Mouse (Mus musculus) ES-Bruce4 (cell line): ENCODE results near the gene Miox. TPM values are rescaled to one million over a fixed set of nuclear protein-coding genes. Genes with fewer than 3 reads are reported as not detected.
A peak's percentile ranks its signal among the peaks of the same experiment; 100 is the strongest.

ENCODE experiments used
- H3K27ac ChIP-seq: 2 replicates; pipeline ENCODE4 v1.5.1; 2012; ENCODE audit warnings: low read length, inconsistent platforms; ENCODE audit not compliant: insufficient read depth
- H3K27me3 ChIP-seq: 2 replicates; pipeline ENCODE4 v1.6.1; 2012; ENCODE audit warnings: mild to moderate bottlenecking, low read length, inconsistent platforms; ENCODE audit not compliant: control insufficient read depth, poor library complexity, insufficient read depth, severe bottlenecking
- H3K36me3 ChIP-seq: 2 replicates; pipeline ENCODE4 v1.6.1; 2012; ENCODE audit warnings: inconsistent platforms, mild to moderate bottlenecking, low read length, moderate library complexity; ENCODE audit not compliant: control insufficient read depth, poor library complexity, insufficient read depth, severe bottlenecking
- H3K4me1 ChIP-seq: one replicate; pipeline ENCODE4 v1.8.1; 2011; ENCODE audit warnings: low read length; ENCODE audit not compliant: control insufficient read depth, insufficient read depth
- H3K4me3 ChIP-seq: 2 replicates; pipeline ENCODE4 v1.5.1; 2011; ENCODE audit warnings: low read depth, mild to moderate bottlenecking, low read length
- H3K9ac ChIP-seq: 2 replicates; pipeline ENCODE4 v1.6.1; 2012; ENCODE audit warnings: low read depth, mild to moderate bottlenecking, inconsistent platforms; ENCODE audit not compliant: poor library complexity, severe bottlenecking
- H3K9me3 ChIP-seq: replicated peaks from 2 replicates; pipeline ENCODE4 v1.6.1; 2012; ENCODE audit warnings: mild to moderate bottlenecking, low read length, inconsistent platforms; ENCODE audit not compliant: control insufficient read depth, poor library complexity, insufficient read depth, severe bottlenecking
- CTCF ChIP-seq: IDR thresholded peaks from one replicate; pipeline ENCODE4 v1.8.1; 2011; ENCODE audit warnings: low read depth, low read length
- EP300 ChIP-seq: IDR thresholded peaks from 2 replicates; pipeline ENCODE4 v1.6.1; 2011; ENCODE audit warnings: low read depth, low read length; ENCODE audit not compliant: insufficient read depth
- POLR2A ChIP-seq: IDR thresholded peaks from one replicate; pipeline ENCODE4 v1.8.1; 2011; ENCODE audit warnings: low read length; ENCODE audit not compliant: insufficient read depth
- polyA plus RNA-seq: library from polyadenylated mRNA; stranded (reverse); fragments of >200 nt; gene quantifications from 2 replicates; pipeline ENCODE4 v1.2.4, GENCODE M21; 2011; ENCODE audit warnings: low read depth; ENCODE audit not compliant: missing spikeins, insufficient read depth, insufficient read length

Miox gene
- polyA plus RNA-seq, 1 experiment = not detected

DNA sequence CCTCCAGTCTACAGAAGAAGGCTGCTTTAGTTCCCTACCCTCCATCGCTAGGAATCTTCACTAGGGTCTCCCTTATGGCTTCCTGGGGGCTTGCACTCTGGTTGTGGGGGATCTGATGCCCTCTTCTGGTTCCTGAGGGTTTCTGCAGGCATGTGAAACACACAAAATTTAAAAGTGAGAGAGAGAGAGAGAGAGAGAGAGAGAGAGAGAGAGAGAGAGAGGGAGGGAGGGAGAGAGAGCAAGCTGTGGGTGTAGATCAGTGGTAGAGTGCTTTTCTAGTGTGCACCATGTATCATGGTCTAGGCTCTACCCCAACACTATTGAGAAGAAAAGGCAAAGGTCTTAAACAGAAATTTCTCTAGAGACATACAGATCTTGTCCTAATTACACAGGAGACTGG is 7.5 kb downstream of the Miox start:
- Histone ChIP-seq H3K36me3 (no peaks in the 10 kb centered on the region), H3K9ac (no peak overlapping the region), H3K4me1 (no peaks in the 10 kb centered on the region), H3K27ac (no peak overlapping the region), H3K9me3 (no peaks in the 10 kb centered on the region), H3K4me3 (no peak overlapping the region), H3K27me3 (no peaks in the 10 kb centered on the region)
- TF ChIP-seq POLR2A = no peak
- no peak for TF ChIP-seq EP300
- peak; percentile 37 for TF ChIP-seq CTCF

GRCm38 (mm10) chr15:89343325-89343724 is 9.1 kb downstream of the Miox start:
- Histone ChIP-seq H3K4me1 (no peaks in the 10 kb centered on the region), H3K4me3 (no peak overlapping the region), H3K36me3 (no peaks in the 10 kb centered on the region), H3K9me3 (no peaks in the 10 kb centered on the region), H3K27me3 (no peaks in the 10 kb centered on the region), H3K9ac (no peak overlapping the region), H3K27ac (no peak overlapping the region)
- no peak for TF ChIP-seq EP300
- peak; percentile 7 for TF ChIP-seq CTCF

- Histone ChIP-seq H3K9me3 (no peaks in the 10 kb centered on the region), H3K4me1 (peaks cover 2% of the 10 kb centered on the region), H3K9ac (no peak overlapping the region), H3K36me3 (no peaks in the 10 kb centered on the region), H3K27me3 (no peaks in the 10 kb centered on the region), H3K4me3 (no peak overlapping the region), H3K27ac (no peak overlapping the region)
- no peak for TF ChIP-seq EP300
- TF ChIP-seq POLR2A = no peak
- no peak for TF ChIP-seq CTCF
Measured at GRCm38 (mm10) chr15:89350447-89350846, 16.2 kb downstream of the Miox start.

DNA sequence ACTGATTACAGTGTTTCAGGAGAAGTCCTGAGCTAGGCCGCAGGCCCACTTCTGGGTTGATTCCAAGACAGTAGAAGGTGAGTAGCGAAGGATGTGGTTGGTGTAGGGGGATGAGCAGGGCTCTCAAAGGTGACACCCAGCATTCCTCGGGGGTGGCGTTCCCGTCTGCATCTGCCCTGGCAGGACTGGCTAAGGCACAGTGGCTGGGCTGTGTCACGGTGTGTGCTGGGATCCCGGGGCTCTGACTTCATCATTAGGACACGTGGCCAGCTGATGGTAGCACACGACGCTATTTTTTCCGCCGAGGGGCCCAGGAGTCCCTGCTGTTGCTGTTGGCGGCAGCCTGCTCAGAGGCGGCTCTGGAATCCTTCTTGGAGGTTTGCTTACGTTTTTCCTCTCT is 17.1 kb downstream of the Miox start:
- peak overlapping the region; percentile 64 for H3K9ac ChIP-seq
- TF ChIP-seq POLR2A (no peak), CTCF (no peak), EP300 (no peak)
- no peaks in the 10 kb centered on the region for H3K36me3 ChIP-seq
- peaks cover 2% of the 10 kb centered on the region for H3K4me1 ChIP-seq
- no peaks in the 10 kb centered on the region for H3K9me3 ChIP-seq
- H3K4me3 ChIP-seq = peak overlapping the region; percentile 26; the same call in 1 of the 2 replicates
- no peaks in the 10 kb centered on the region for H3K27me3 ChIP-seq
- no peak overlapping the region for H3K27ac ChIP-seq

DNA sequence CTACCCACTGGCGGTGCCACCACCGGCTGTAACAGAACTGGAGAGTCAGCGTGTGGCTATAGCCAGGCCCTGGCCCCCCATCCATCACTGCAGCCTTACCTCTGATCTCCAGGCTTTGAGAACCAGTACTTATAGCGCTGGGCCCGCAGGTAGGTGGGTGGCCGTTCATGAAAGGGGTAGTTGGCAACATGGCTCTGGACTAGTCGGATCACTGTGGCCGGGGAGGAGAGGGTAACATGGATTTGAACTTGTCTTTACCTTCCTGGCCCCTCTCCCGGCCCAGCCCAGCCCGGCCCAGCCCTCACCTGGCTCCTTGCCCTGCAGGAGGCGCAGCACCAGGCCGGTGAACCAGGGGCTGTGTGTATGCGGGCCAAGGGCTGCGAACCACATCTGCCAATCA is 17.9 kb downstream of the Miox start:
- H3K9me3 ChIP-seq = no peaks in the 10 kb centered on the region
- H3K27me3 ChIP-seq = no peaks in the 10 kb centered on the region
- H3K4me3 ChIP-seq = peak overlapping the region; percentile 24; the same call in 1 of the 2 replicates
- H3K36me3 ChIP-seq = no peaks in the 10 kb centered on the region
- no peak overlapping the region for H3K27ac ChIP-seq
- H3K4me1 ChIP-seq = peaks cover 2% of the 10 kb centered on the region
- TF ChIP-seq CTCF (no peak), POLR2A (no peak), EP300 (no peak)
- H3K9ac ChIP-seq = peak overlapping the region; percentile 64

DNA sequence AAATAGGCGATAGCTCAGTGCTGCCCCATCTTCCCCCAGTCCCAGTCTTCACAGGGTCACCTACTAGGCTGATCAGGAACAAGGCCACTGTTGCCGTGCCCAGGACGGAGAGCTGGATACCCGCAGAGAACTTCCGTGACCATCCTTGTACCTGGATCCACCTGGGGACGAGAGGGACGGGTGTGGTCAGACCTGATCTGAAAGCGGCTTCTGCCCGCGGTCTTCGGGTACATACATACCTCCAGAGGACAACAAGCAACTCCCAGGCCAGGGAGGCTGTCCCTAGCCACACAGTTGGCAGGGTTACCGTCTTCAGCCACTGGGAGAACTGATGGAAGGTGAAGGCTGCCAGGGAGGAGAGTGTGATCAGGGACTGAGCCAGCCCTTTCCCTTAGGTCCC is 18.6 kb downstream of the Miox start:
- Histone ChIP-seq H3K4me1 (peaks cover 2% of the 10 kb centered on the region), H3K4me3 (no peak overlapping the region), H3K36me3 (no peaks in the 10 kb centered on the region), H3K27me3 (no peaks in the 10 kb centered on the region), H3K27ac (no peak overlapping the region), H3K9ac (no peak overlapping the region), H3K9me3 (no peaks in the 10 kb centered on the region)
- no peak for TF ChIP-seq POLR2A
- no peak for TF ChIP-seq CTCF
- TF ChIP-seq EP300 = no peak

- Histone ChIP-seq H3K4me3 (no peak overlapping the region), H3K9ac (no peak overlapping the region), H3K27ac (no peak overlapping the region), H3K4me1 (peaks cover 2% of the 10 kb centered on the region), H3K27me3 (no peaks in the 10 kb centered on the region), H3K36me3 (peaks cover 4% of the 10 kb centered on the region; the same call in 1 of the 2 replicates), H3K9me3 (no peaks in the 10 kb centered on the region)
- TF ChIP-seq POLR2A (no peak), EP300 (no peak), CTCF (no peak)
Measured at GRCm38 (mm10) chr15:89353837-89354236, 19.6 kb downstream of the Miox start.
